Mouse (Mus musculus) kidney, adult 2 months (tissue): Measurements from ENCODE around the gene Bbx. TPM values are rescaled to one million over a fixed set of nuclear protein-coding genes. Genes with fewer than 3 reads are reported as not detected.

Source experiments
- DNase-seq: peaks from one replicate; pipeline ENCODE4 v3.0.0; 2021
- H3K27ac ChIP-seq: fragments of 200-500 bp; 2 replicates; pipeline ENCODE4 v1.5.1; 2012; ENCODE audit warnings: low read depth, low read length, control low read depth, inconsistent platforms; ENCODE audit not compliant: insufficient read depth
- H3K27me3 ChIP-seq: fragments of 200-500 bp; replicated peaks from 2 replicates; pipeline ENCODE4 v1.6.1; 2012; ENCODE audit warnings: mild to moderate bottlenecking, moderate library complexity, low read length, inconsistent platforms; ENCODE audit not compliant: control insufficient read depth, insufficient read depth
- H3K36me3 ChIP-seq: fragments of 200-500 bp; 2 replicates; pipeline ENCODE4 v1.6.1; 2012; ENCODE audit warnings: mild to moderate bottlenecking, moderate library complexity, low read length, inconsistent platforms; ENCODE audit not compliant: control insufficient read depth, insufficient read depth
- H3K4me1 ChIP-seq: fragments of 200-500 bp; 2 replicates; pipeline ENCODE4 v1.6.1; 2011; ENCODE audit warnings: low read length; ENCODE audit not compliant: control insufficient read depth, insufficient read depth
- H3K4me3 ChIP-seq: fragments of 200-500 bp; 2 replicates; pipeline ENCODE4 v1.5.1; 2011; ENCODE audit warnings: mild to moderate bottlenecking, low read depth, low read length, control low read depth; ENCODE audit not compliant: insufficient read depth
- CTCF ChIP-seq: fragments of 200-500 bp; conservative IDR thresholded peaks from 2 replicates; pipeline ENCODE4 v1.5.1; 2011; ENCODE audit warnings: low read depth, mild to moderate bottlenecking, control low read depth, low read length, moderate library complexity, mixed read lengths; ENCODE audit not compliant: insufficient read depth, insufficient read length
- POLR2A ChIP-seq: fragments of 200-500 bp; IDR thresholded peaks from one replicate; pipeline ENCODE4 v1.6.1; 2011; ENCODE audit warnings: low read depth, low read length, control low read depth
- WGBS: fragments of 180-500 bp; shearing (Covaris S2); methylation state at CpG from one replicate; pipeline ENCODE4 v1.1.7; 2018; 5-methylcytosine and 5-hydroxymethylcytosine counted together
- polyA plus RNA-seq: library from polyadenylated mRNA; depleted of rRNA; stranded (reverse); fragments of >200 nt; gene quantifications from 2 replicates; pipeline ENCODE4 v1.2.3, GENCODE M21; 2012

Gene Bbx
- polyA plus RNA-seq, 1 experiment = 8.2 TPM

- H3K4me3 ChIP-seq = no peak overlapping the region
- WGBS = 67% methylated on average over 8 of the region's 8 CpGs
- no peak for DNase-seq
- H3K4me1 ChIP-seq = no peaks in the 10 kb centered on the region; the same call in 1 of the 2 replicates
- no peaks in the 10 kb centered on the region for H3K36me3 ChIP-seq
- no peaks in the 10 kb centered on the region for H3K27me3 ChIP-seq
- no peak for TF ChIP-seq CTCF
- no peak for TF ChIP-seq POLR2A
- no peak overlapping the region for H3K27ac ChIP-seq
Measured at GRCm38 (mm10) chr16:50298743-50299443, 133.3 kb downstream of the Bbx start.

DNA sequence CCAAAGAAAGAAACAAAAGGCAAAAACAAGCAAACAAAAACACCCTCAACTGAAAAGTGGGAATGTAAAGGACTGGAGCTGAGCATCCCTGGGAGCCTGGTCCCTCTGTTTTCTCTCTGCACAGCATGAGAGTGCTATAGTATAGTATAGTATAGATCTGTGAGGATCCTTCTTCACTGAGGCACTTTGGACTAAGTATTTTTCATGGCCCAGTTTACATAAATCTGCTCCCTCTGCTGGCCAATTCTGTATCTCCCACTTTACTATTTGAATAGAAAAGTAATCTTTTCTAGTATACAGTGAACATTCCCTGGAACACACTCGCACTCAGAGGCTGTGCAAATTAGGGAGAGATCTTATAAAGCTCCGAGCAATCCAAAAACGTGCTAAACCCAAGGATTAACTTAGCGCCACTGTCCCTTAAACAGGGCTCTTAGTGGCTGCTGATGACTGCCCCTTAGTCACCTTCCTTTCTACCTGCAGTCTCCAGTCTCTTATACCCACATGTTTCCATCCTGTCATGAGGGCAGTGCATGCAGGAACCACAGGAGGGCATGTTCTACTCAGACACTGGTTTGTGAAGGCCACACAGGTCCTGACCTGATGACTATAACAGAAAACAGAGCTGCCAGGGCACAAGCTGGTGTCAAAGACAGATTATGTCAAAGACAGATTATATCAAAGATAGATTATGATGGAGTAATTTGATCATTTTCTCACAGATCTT, 138.5 kb downstream of the Bbx start:
- no peak for DNase-seq
- Histone ChIP-seq H3K4me1 (no peaks in the 10 kb centered on the region), H3K4me3 (no peak overlapping the region), H3K27ac (no peak overlapping the region), H3K27me3 (no peaks in the 10 kb centered on the region), H3K36me3 (no peaks in the 10 kb centered on the region)
- TF ChIP-seq POLR2A (no peak), CTCF (0 out of 2 replicates have a peak, but pooled peaks have one; percentile 12)
- WGBS = 76% methylated on average over 4 of the region's 4 CpGs

DNA sequence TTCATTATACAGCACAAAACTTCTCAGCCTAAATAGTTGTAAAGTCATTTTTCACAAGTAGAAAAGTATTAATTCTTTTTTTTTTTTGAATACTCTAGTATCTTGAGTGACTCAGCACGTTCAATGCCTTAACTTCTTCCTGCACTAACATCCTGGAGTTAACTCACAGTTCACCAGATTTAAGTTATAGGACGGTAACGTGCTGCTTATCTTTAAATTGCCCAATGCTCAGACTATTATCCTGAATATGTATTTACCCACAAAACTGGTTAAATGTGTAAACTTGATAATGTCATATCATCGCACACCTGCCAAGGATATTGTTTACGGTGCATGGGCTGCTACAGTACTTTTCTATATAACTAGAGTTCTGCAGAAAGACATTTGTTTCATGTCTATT, 139.4 kb downstream of the Bbx start:
- no peak for TF ChIP-seq CTCF
- no peak for TF ChIP-seq POLR2A
- no peaks in the 10 kb centered on the region for H3K4me1 ChIP-seq
- no peak overlapping the region for H3K27ac ChIP-seq
- WGBS = 97% methylated on average over 5 of the region's 5 CpGs
- no peaks in the 10 kb centered on the region for H3K27me3 ChIP-seq
- H3K4me3 ChIP-seq = no peak overlapping the region
- no peak for DNase-seq
- H3K36me3 ChIP-seq = no peaks in the 10 kb centered on the region

DNA sequence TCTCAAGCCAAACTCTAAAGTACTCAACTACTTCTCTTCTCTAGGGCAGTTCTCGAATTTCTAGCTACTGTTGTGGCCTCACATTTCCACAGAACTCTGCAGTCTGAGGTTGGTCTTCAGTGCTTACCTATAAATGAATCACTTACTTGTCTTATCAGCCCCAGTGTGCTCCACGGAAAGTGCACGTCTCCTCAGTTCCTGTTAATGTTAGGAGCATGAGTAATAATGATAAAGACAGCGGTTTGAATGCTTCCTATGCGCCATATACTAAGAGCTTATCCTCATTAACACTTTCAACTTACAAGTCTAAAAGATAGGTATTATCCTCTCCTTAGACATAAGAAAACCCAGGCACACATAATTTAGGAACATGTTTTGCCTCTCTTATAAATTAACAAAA, 142.4 kb downstream of the Bbx start:
- WGBS = 72% methylated on average over 5 of the region's 5 CpGs
- Histone ChIP-seq H3K36me3 (no peaks in the 10 kb centered on the region), H3K4me1 (no peaks in the 10 kb centered on the region), H3K4me3 (no peak overlapping the region), H3K27me3 (no peaks in the 10 kb centered on the region), H3K27ac (no peak overlapping the region)
- DNase-seq = no peak
- TF ChIP-seq CTCF = no peak
- no peak for TF ChIP-seq POLR2A

DNA sequence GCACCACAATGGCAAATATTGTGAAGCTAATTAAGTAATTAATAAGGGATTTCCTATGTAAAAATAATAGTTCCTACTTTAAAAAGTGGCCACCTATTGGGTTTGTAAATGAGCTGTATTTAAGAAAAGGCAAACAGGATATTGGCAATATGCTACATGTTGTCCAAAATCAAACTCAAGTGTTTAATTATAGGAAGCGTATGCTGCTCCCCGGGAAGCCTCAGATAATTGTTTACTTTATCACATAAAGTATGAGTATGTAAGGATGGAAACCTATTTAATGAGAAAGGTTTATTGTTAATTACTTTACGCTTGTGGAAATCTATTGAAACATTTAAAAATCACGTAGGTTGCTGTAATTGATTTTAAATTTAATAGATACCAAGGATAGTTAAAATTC, 159.4 kb downstream of the Bbx start:
- Histone ChIP-seq H3K4me1 (no peaks in the 10 kb centered on the region), H3K27ac (no peak overlapping the region), H3K27me3 (no peaks in the 10 kb centered on the region), H3K4me3 (no peak overlapping the region), H3K36me3 (no peaks in the 10 kb centered on the region)
- WGBS = 93% methylated on average over 4 of the region's 4 CpGs
- TF ChIP-seq CTCF = no peak
- no peak for TF ChIP-seq POLR2A
- DNase-seq = no peak

DNA sequence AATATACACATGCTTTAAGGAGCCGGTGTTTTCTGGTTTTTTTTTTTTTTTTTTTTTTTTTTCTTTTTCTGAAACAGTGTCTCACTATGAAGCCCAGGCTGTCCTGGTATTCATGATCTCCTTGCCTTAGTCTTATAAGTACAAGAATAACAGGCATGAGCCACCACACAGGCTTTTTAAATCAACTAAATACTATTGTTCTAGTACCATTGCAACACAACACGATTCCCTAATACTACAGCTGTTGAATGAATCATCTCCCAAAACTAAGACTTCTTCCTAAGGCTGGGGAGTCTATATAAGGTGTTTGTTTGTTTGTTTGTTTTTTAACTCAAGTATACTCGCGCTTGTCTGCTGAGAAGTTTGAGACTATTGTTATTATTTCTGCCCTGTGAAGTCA, 169.5 kb downstream of the Bbx start:
- WGBS = 90% methylated on average over 4 of the region's 4 CpGs
- Histone ChIP-seq H3K27ac (no peak overlapping the region), H3K4me1 (no peaks in the 10 kb centered on the region), H3K4me3 (no peak overlapping the region), H3K27me3 (no peaks in the 10 kb centered on the region), H3K36me3 (peaks cover 2% of the 10 kb centered on the region; the same call in 1 of the 2 replicates)
- TF ChIP-seq CTCF (no peak), POLR2A (no peak)
- DNase-seq = no peak

DNA sequence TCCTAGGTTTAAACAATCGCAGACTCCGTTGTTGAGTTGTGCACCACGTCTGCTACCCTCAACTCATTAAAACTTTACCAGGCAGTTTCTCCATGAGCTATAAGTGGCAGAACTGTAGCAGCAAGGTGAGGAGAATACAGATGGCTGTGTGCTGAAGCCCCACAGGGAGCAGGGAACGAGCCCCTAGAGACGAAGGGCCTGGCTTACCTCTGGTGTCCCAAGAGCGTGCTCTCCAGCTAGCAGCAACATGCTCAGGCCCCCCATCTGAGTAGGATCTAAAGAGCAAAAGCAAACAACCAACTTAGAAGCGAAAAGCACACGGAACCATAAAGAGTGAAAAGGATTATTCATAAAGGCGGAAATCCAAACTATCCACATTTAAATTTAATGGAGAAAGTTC, 170.0 kb downstream of the Bbx start:
- DNase-seq = no peak
- H3K27ac ChIP-seq = no peak overlapping the region
- H3K36me3 ChIP-seq = peaks cover 2% of the 10 kb centered on the region; the same call in 1 of the 2 replicates
- H3K4me1 ChIP-seq = no peaks in the 10 kb centered on the region
- H3K27me3 ChIP-seq = no peaks in the 10 kb centered on the region
- TF ChIP-seq CTCF = no peak
- H3K4me3 ChIP-seq = no peak overlapping the region
- 94% methylated on average over 9 of the region's 9 CpGs for WGBS
